Mouse (Mus musculus): ENCODE results near the gene Pcnx. TPM values are rescaled to one million over a fixed set of nuclear protein-coding genes. Genes with fewer than 3 reads are reported as not detected.
"Not testable (repeated sequence)": the region's sequence is repeated elsewhere in the genome, so short reads cannot be mapped to it uniquely, and the experiment has no call there.

Pcnx gene
- polyA plus RNA-seq, 1 experiment from 2014 or later = 17.3 TPM

GRCm38 (mm10) chr12:81979312-81979711 lies 119.5 kb downstream of the Pcnx start:
- H3K4me2 ChIP-seq = no peak overlapping the region
- H3K4me1 ChIP-seq = no peaks in the 10 kb centered on the region
- WGBS = 91% methylated on average over 2 of the region's 2 CpGs
- H3K27me3 ChIP-seq = no peaks in the 10 kb centered on the region
- no peak for ATAC-seq (ENCODE audit: low FRiP score)
- peaks cover 60% of the 10 kb centered on the region for H3K36me3 ChIP-seq (replicated peaks)
- H3K9ac ChIP-seq = no peak overlapping the region
- no peaks in the 10 kb centered on the region for H3K9me3 ChIP-seq
- H3K4me3 ChIP-seq (replicated peaks) = no peak overlapping the region
- no peak overlapping the region for H3K27ac ChIP-seq

GRCm38 (mm10) chr12:81992106-81992505 lies 132.3 kb downstream of the Pcnx start:
- no peak overlapping the region for H3K4me3 ChIP-seq (replicated peaks)
- no peak overlapping the region for H3K9ac ChIP-seq
- ATAC-seq (ENCODE audit: low FRiP score) = no peak
- no peak overlapping the region for H3K27ac ChIP-seq
- WGBS = 95% methylated on average over 4 of the region's 4 CpGs
- H3K27me3 ChIP-seq = no peaks in the 10 kb centered on the region
- H3K36me3 ChIP-seq (replicated peaks) = peaks cover 78% of the 10 kb centered on the region
- H3K4me2 ChIP-seq = no peak overlapping the region
- H3K9me3 ChIP-seq = no peaks in the 10 kb centered on the region
- H3K4me1 ChIP-seq = no peaks in the 10 kb centered on the region

DNA sequence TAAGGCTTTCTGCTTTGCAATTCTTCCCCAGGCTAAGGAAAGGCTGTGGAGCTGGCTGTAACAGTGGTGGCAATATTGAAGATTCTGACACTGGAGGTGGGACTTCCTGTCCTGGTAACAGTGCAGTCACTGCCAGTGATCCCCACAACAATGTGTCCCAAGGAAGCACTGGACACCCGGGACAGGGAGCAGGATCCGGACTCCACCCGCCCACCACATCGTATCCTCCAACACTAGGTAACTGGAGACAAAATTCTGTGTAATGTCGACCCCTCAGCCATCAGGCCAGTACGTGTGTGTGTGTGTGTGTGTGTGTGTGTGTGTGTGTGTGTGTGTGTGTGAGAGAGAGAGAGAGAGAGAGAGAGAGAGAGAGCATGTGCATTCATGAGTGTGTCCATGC lies 133.2 kb downstream of the Pcnx start:
- Histone ChIP-seq H3K27ac (no peak overlapping the region), H3K9ac (no peak overlapping the region), H3K36me3 (replicated peaks) (peaks cover 81% of the 10 kb centered on the region), H3K27me3 (no peaks in the 10 kb centered on the region), H3K4me1 (no peaks in the 10 kb centered on the region), H3K4me3 (replicated peaks) (no peak overlapping the region), H3K9me3 (no peaks in the 10 kb centered on the region), H3K4me2 (no peak overlapping the region)
- 92% methylated on average over 6 of the region's 6 CpGs for WGBS
- no peak for ATAC-seq (ENCODE audit: low FRiP score)

DNA sequence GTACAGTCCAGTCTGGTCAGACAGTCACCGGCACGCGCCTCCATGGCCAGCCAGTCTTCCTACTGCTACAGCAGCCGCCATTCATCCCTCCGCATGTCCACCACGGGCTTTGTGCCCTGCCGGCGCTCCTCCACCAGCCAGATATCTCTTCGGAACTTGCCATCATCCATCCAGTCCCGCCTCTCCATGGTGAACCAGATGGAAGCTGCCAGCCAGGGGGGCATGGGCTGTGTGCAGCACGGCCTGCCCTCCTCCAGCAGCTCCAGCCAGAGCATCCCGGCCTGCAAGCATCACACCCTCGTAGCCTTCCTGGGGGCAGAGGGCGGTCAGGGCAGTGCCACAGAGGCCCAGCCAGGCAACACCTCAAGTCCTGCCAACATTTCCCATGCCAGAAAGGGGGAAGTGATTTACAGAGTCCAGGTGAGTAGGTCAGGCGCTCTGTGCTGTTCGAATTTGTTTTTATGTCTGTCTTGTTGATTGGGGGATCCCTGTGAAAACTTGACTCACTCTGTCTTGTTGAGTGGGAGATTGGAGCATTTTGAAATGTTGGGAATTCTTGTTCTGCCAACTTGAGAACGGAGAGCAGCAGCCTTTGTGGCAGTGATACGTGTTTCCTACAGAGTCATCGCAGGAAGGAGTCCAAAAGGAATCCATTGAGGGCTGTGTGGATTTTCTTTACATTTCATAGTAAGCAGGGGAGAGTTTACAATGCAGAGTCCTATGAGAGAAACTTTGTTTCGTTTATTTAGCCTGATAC lies 135.3 kb downstream of the Pcnx start:
- Histone ChIP-seq H3K27me3 (no peaks in the 10 kb centered on the region), H3K4me1 (no peaks in the 10 kb centered on the region), H3K9ac (no peak overlapping the region), H3K4me2 (no peak overlapping the region), H3K27ac (no peak overlapping the region), H3K36me3 (replicated peaks) (peaks cover 71% of the 10 kb centered on the region), H3K4me3 (replicated peaks) (no peak overlapping the region), H3K9me3 (no peaks in the 10 kb centered on the region)
- no peak for ATAC-seq (ENCODE audit: low FRiP score)
- WGBS = 96% methylated on average over 20 of the region's 20 CpGs

GRCm38 (mm10) chr12:81996679-81997362 lies 137.0 kb downstream of the Pcnx start:
- Histone ChIP-seq H3K9me3 (no peaks in the 10 kb centered on the region), H3K27ac (no peak overlapping the region), H3K36me3 (replicated peaks) (peaks cover 54% of the 10 kb centered on the region), H3K4me2 (no peak overlapping the region), H3K4me1 (no peaks in the 10 kb centered on the region), H3K4me3 (replicated peaks) (no peak overlapping the region), H3K9ac (no peak overlapping the region), H3K27me3 (no peaks in the 10 kb centered on the region)
- 89% methylated on average over 14 of the region's 14 CpGs for WGBS
- no peak for ATAC-seq (ENCODE audit: low FRiP score)

- no peak overlapping the region for H3K27ac ChIP-seq
- H3K4me2 ChIP-seq = no peak overlapping the region
- no peak for ATAC-seq (ENCODE audit: low FRiP score)
- no peak overlapping the region for H3K4me3 ChIP-seq (replicated peaks)
- H3K9ac ChIP-seq = no peak overlapping the region
- WGBS = 64% methylated on average over 3 of the region's 3 CpGs
- H3K9me3 ChIP-seq = no peaks in the 10 kb centered on the region
- H3K27me3 ChIP-seq = no peaks in the 10 kb centered on the region
- no peaks in the 10 kb centered on the region for H3K4me1 ChIP-seq
- H3K36me3 ChIP-seq (replicated peaks) = peaks cover 47% of the 10 kb centered on the region
Measured at GRCm38 (mm10) chr12:81997497-81997896, 137.7 kb downstream of the Pcnx start.

DNA sequence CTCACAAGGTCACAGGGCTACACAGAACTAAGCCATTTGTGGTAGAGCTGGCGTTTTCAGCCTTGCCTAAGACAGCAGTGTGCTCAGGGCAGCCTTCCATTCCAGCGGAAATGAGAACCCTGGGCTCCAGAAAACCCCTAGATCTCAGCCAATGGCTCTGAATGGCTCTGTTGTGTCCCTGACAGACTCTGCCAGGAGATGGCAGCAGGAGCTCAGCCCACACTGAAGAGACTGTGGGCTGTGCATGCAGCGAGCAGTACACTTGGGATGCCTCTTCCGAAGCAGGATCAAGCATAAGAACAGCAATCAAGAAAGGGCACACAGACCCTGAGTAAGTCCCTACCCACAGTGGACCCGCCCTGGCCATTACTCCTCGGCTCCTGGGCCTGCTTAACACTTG lies 142.9 kb downstream of the Pcnx start:
- no CpG with 5 or more reads among the region's 6 CpGs for WGBS
- not testable (repeated sequence) for H3K4me1 ChIP-seq; H3K9me3 ChIP-seq; H3K27me3 ChIP-seq; H3K4me3 ChIP-seq (replicated peaks); H3K36me3 ChIP-seq (replicated peaks); H3K27ac ChIP-seq; H3K9ac ChIP-seq; H3K4me2 ChIP-seq
- peak; percentile 82 for ATAC-seq (ENCODE audit: low FRiP score)

- not testable (repeated sequence) for ATAC-seq (ENCODE audit: low FRiP score); H3K36me3 ChIP-seq (replicated peaks); H3K27ac ChIP-seq; H3K4me3 ChIP-seq (replicated peaks); H3K4me1 ChIP-seq; H3K9me3 ChIP-seq; H3K4me2 ChIP-seq; H3K9ac ChIP-seq; H3K27me3 ChIP-seq
- WGBS = no CpG with 5 or more reads among the region's 6 CpGs
Measured at GRCm38 (mm10) chr12:82025901-82026633, 166.2 kb downstream of the Pcnx start.

DNA sequence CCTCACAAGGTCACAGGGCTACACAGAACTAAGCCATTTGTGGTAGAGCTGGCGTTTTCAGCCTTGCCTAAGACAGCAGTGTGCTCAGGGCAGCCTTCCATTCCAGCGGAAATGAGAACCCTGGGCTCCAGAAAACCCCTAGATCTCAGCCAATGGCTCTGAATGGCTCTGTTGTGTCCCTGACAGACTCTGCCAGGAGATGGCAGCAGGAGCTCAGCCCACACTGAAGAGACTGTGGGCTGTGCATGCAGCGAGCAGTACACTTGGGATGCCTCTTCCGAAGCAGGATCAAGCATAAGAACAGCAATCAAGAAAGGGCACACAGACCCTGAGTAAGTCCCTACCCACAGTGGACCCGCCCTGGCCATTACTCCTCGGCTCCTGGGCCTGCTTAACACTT lies 173.7 kb downstream of the Pcnx start:
- H3K9me3 ChIP-seq; H3K4me1 ChIP-seq; H3K4me3 ChIP-seq (replicated peaks); H3K27me3 ChIP-seq; H3K9ac ChIP-seq; H3K36me3 ChIP-seq (replicated peaks); H3K4me2 ChIP-seq; H3K27ac ChIP-seq: not testable (repeated sequence)
- no CpG with 5 or more reads among the region's 6 CpGs for WGBS
- peak; percentile 77 for ATAC-seq (ENCODE audit: low FRiP score)

GRCm38 (mm10) chr12:82033973-82034372 lies 174.2 kb downstream of the Pcnx start:
- not testable (repeated sequence) for H3K36me3 ChIP-seq (replicated peaks)
- WGBS = no CpG with 5 or more reads among the region's 6 CpGs

GRCm38 (mm10) chr12:82044078-82044477 lies 184.3 kb downstream of the Pcnx start:
- not testable (repeated sequence) for H3K4me1 ChIP-seq; H3K4me3 ChIP-seq (replicated peaks); H3K9ac ChIP-seq; ATAC-seq (ENCODE audit: low FRiP score); H3K36me3 ChIP-seq (replicated peaks); H3K9me3 ChIP-seq; H3K4me2 ChIP-seq; H3K27me3 ChIP-seq; H3K27ac ChIP-seq
- WGBS = no CpG with 5 or more reads among the region's 4 CpGs

More at GRCm38 (mm10) chr12:82033973-82034372, 174.2 kb downstream of the Pcnx start:
- not testable (repeated sequence) for H3K4me1 ChIP-seq; H3K9me3 ChIP-seq; H3K9ac ChIP-seq; ATAC-seq (ENCODE audit: low FRiP score); H3K4me2 ChIP-seq; H3K4me3 ChIP-seq (replicated peaks); H3K27me3 ChIP-seq; H3K27ac ChIP-seq

Data from forebrain, embryonic 12.5 days (tissue).